Comparison of ENCODE assay signal across 23 mouse cellular contexts in genomic region chr9:53910331-53910730, GRCm38 (mm10).
DNase-seq lines count a peak whose midpoint lies in the region; ATAC-seq and TF ChIP-seq lines count a peak whose summit lies in the region.
"Had no signal": no experiment of that assay in that cellular context is flagged by ENCODE, and none has a peak within 500 bp of the region (broad histone marks: within the 10 kb centered on the region; RNA-seq: fewer than 3 reads in every experiment).

No protein-coding gene starts in this region.

- 87% methylated on average over 5 of the region's 5 CpGs for WGBS in hindbrain, embryonic 13.5 days
- WGBS in hindbrain, embryonic 12.5 days: 87% methylated on average over 5 of the region's 5 CpGs

- no peak overlapping the region for H3K4me2 ChIP-seq in hindbrain, embryonic 13.5 days
- no peak overlapping the region for H3K4me2 ChIP-seq in hindbrain, embryonic 12.5 days (replicated peaks)
- H3K4me2 ChIP-seq: embryonic facial prominence, embryonic 12.5 days; forebrain, embryonic 13.5 days; heart, embryonic 12.5 days; lung, embryonic 14.5 days had no signal

- H3K9ac ChIP-seq in hindbrain, embryonic 13.5 days: no peak overlapping the region
- no peak overlapping the region for H3K9ac ChIP-seq in hindbrain, embryonic 12.5 days
- H3K9ac ChIP-seq: embryonic facial prominence, embryonic 12.5 days; forebrain, embryonic 13.5 days; heart, embryonic 12.5 days; liver, embryonic 14.5 days; lung, embryonic 14.5 days had no signal

- peak; percentile 26 for DNase-seq in cerebellum, adult 9-10 months
- DNase-seq in cerebellum, postnatal 4 days (ENCODE audit: low spot score in 2 of 2): no peak
- DNase-seq in left cerebral cortex, adult 2 months (ENCODE audit: extremely low spot score in 1 of 2, low spot score in 2 of 2): no peak
- no peak for DNase-seq in left cerebral cortex, postnatal 10 days (ENCODE audit: extremely low spot score in 1 of 2, low spot score in 2 of 2)
- DNase-seq in left cerebral cortex, postnatal 25 days (ENCODE audit: low spot score in 2 of 2): peak; percentile 25 to 83
- DNase-seq in kidney, adult 11 months: no peak
- DNase-seq: adrenal gland, adult 8-10 months; cerebellum, adult 9-11 months; gastrocnemius, postnatal 25 days; heart, adult 18-20 months; heart, postnatal 10 days; kidney, adult 18-20 months; lung, embryonic 14.5 days; right cerebral cortex, postnatal 25 days; thymus, postnatal 25 days had no signal

- no peaks in the 10 kb centered on the region for H3K27me3 ChIP-seq in hindbrain, embryonic 13.5 days
- H3K27me3 ChIP-seq in hindbrain, embryonic 12.5 days: no peaks in the 10 kb centered on the region
- H3K27me3 ChIP-seq: embryonic facial prominence, embryonic 12.5 days; forebrain, embryonic 13.5 days; heart, embryonic 12.5 days had no signal

- H3K4me1 ChIP-seq in hindbrain, embryonic 13.5 days (replicated peaks): peaks cover 6% of the 10 kb centered on the region
- no peaks in the 10 kb centered on the region for H3K4me1 ChIP-seq in hindbrain, embryonic 12.5 days
- H3K4me1 ChIP-seq: embryonic facial prominence, embryonic 12.5 days; forebrain, embryonic 13.5 days; heart, embryonic 12.5 days had no signal

- intact Hi-C loops in left cerebral cortex, adult 2 months (cut with DNase I): loop anchor here (2.0 kb wide), 1 partner anchor 56 kb away; no protein-coding TSS in a partner anchor
- intact Hi-C loops in left cerebral cortex, postnatal 10 days (cut with DNase I): no loop called here
- intact Hi-C loops in left cerebral cortex, postnatal 25 days (cut with DNase I): no loop called here

- H3K36me3 ChIP-seq in hindbrain, embryonic 13.5 days: no peaks in the 10 kb centered on the region
- H3K36me3 ChIP-seq in hindbrain, embryonic 12.5 days: no peaks in the 10 kb centered on the region
- H3K36me3 ChIP-seq: embryonic facial prominence, embryonic 12.5 days; heart, embryonic 12.5 days had no signal

- no peak overlapping the region for H3K4me3 ChIP-seq in hindbrain, embryonic 13.5 days
- H3K4me3 ChIP-seq in hindbrain, embryonic 12.5 days: no peak overlapping the region
- H3K4me3 ChIP-seq in left cerebral cortex, adult 2 months: no peak overlapping the region
- H3K4me3 ChIP-seq: embryonic facial prominence, embryonic 12.5 days; erythroblast, embryonic 14.5 days; forebrain, embryonic 13.5 days; heart, embryonic 12.5 days had no signal

- H3K27ac ChIP-seq in hindbrain, embryonic 13.5 days: 0 out of 2 replicates have a peak overlapping the region, but pooled peaks have one; percentile 50
- H3K27ac ChIP-seq in hindbrain, embryonic 12.5 days: no peak overlapping the region
- H3K27ac ChIP-seq in left cerebral cortex, adult 2 months: peak overlapping the region; percentile 65
- H3K27ac ChIP-seq: embryonic facial prominence, embryonic 12.5 days; forebrain, embryonic 13.5 days; liver, embryonic 14.5 days had no signal

- no peak for TF ChIP-seq CTCF in left cerebral cortex, adult 2 months (IDR thresholded peaks at IDR 0.05)

- H3K9me3 ChIP-seq in hindbrain, embryonic 13.5 days: no peaks in the 10 kb centered on the region
- no peaks in the 10 kb centered on the region for H3K9me3 ChIP-seq in hindbrain, embryonic 12.5 days (replicated peaks)
- H3K9me3 ChIP-seq: embryonic facial prominence, embryonic 12.5 days; forebrain, embryonic 13.5 days; heart, embryonic 12.5 days had no signal

- no peak for ATAC-seq in hindbrain, embryonic 13.5 days (ENCODE audit: low FRiP score)
- ATAC-seq in hindbrain, embryonic 12.5 days (ENCODE audit: low FRiP score): no peak
- ATAC-seq: activated CD4-positive, CD25-positive, alpha-beta regulatory T cell, adult 4 months; forebrain, embryonic 13.5 days had no signal

Comparison
In these comparisons a context has a peak if more than half of its experiments do, and no peak if none do; other contexts are left out.
1. DNase-seq: peak in cerebellum, adult 9-10 months (single experiment) and left cerebral cortex, postnatal 25 days (2 of 2); none in cerebellum, postnatal 4 days (0 of 2), left cerebral cortex, adult 2 months (0 of 2), left cerebral cortex, postnatal 10 days (0 of 2) and kidney, adult 11 months (single experiment).